ENCODE assay signal across 8 mouse cellular contexts in genomic region chr4:129136579-129137391, GRCm38 (mm10). TPM values are rescaled to one million over a fixed set of nuclear protein-coding genes. Genes with fewer than 3 reads are reported as not detected.
DNase-seq lines count a peak whose midpoint lies in the region; ATAC-seq and TF ChIP-seq lines count a peak whose summit lies in the region.

TSS of gene Fndc5 (plus strand) at chr4:129136999.

- TF ChIP-seq EP300 in CH12.LX (IDR thresholded peaks at IDR 0.05; ENCODE audit: low read length): no peak
- no peak for TF ChIP-seq EP300 in heart, postnatal 0 days (IDR thresholded peaks at IDR 0.05; ENCODE audit: low read depth)

- peaks cover 13 to 36% of the 10 kb centered on the region in 2 experiments for H3K4me1 ChIP-seq in CH12.LX (ENCODE audit: control insufficient read depth in 1 of 2, insufficient read depth in 2 of 2)
- peaks cover 6% of the 10 kb centered on the region for H3K4me1 ChIP-seq in embryonic facial prominence, embryonic 14.5 days (ENCODE audit: control insufficient read depth, insufficient read depth, low read length)
- peaks cover 15% of the 10 kb centered on the region for H3K4me1 ChIP-seq in heart, postnatal 0 days (ENCODE audit: control insufficient read depth, insufficient read depth)
- H3K4me1 ChIP-seq in neural tube, embryonic 15.5 days: peaks cover 54% of the 10 kb centered on the region

- TF ChIP-seq POLR2A in CH12.LX (IDR thresholded peaks at IDR 0.05; ENCODE audit: low read depth, low read length): no peak

- peak within 1 kb of the TSS; percentile 25; the same call in 1 of the 2 replicates for H3K9ac ChIP-seq in CH12.LX (ENCODE audit: insufficient read depth, low read depth)
- peak within 1 kb of the TSS; percentile 76 for H3K9ac ChIP-seq in embryonic facial prominence, embryonic 14.5 days (ENCODE audit: low read depth, low read length)
- H3K9ac ChIP-seq in heart, postnatal 0 days (replicated peaks; ENCODE audit: low read depth, low read length): peak within 1 kb of the TSS; percentile 88
- peak within 1 kb of the TSS; percentile 81 for H3K9ac ChIP-seq in neural tube, embryonic 15.5 days (replicated peaks)

- intact Hi-C loops in left cerebral cortex, postnatal 36 days (cut with DNase I): loop anchor here (5.0 to 10.0 kb wide), 2 partner anchors 51 to 318 kb away; partner anchors contain the start of genes S100pbp and Yars

- peaks cover 27% of the 10 kb centered on the region for H3K27me3 ChIP-seq in CH12.LX (replicated peaks)
- H3K27me3 ChIP-seq in embryonic facial prominence, embryonic 14.5 days (replicated peaks; ENCODE audit: control insufficient read depth, insufficient read depth, low read length): peaks cover 19% of the 10 kb centered on the region
- H3K27me3 ChIP-seq in heart, postnatal 0 days (ENCODE audit: control insufficient read depth, insufficient read depth, low read length): peaks cover 8% of the 10 kb centered on the region
- no peaks in the 10 kb centered on the region for H3K27me3 ChIP-seq in neural tube, embryonic 15.5 days (replicated peaks)

- H3K79me2 ChIP-seq in CH12.LX (replicated peaks; ENCODE audit: control insufficient read depth, extremely low read depth, insufficient read depth, poor library complexity, severe bottlenecking): no peaks in the 10 kb centered on the region

- H3K36me3 ChIP-seq in CH12.LX (replicated peaks in 1 of 2; ENCODE audit: control insufficient read depth in 1 of 2, insufficient read depth in 1 of 2, low read length in 1 of 2): peaks cover 0 to 8% of the 10 kb centered on the region in 2 experiments
- no peaks in the 10 kb centered on the region for H3K36me3 ChIP-seq in embryonic facial prominence, embryonic 14.5 days (ENCODE audit: control insufficient read depth, insufficient read depth, low read length)
- no peaks in the 10 kb centered on the region; the same call in 1 of the 2 replicates for H3K36me3 ChIP-seq in heart, postnatal 0 days (replicated peaks; ENCODE audit: control insufficient read depth, insufficient read depth, low read length)
- peaks cover 11% of the 10 kb centered on the region; the same call in 1 of the 2 replicates for H3K36me3 ChIP-seq in neural tube, embryonic 15.5 days

- peak; percentile 31 for DNase-seq in CD4-positive, CD25-positive, alpha-beta regulatory T cell, adult 2 months (ENCODE audit: low read depth, low spot score)
- DNase-seq in CH12.LX (ENCODE audit: extremely low read depth): no peak
- DNase-seq in embryonic facial prominence, embryonic 14.5 days (ENCODE audit: low spot score): no peak
- DNase-seq in heart, postnatal 0 days (ENCODE audit: low spot score): no peak
- no peak for DNase-seq in left cerebral cortex, postnatal 36 days (ENCODE audit: low spot score in 2 of 2)
- DNase-seq in B cell, adult 2 months: no peak

- no peak for ATAC-seq in CD4-positive, CD25-positive, alpha-beta regulatory T cell, adult 4 months
- no peak for ATAC-seq in embryonic facial prominence, embryonic 14.5 days (ENCODE audit: low read depth)
- ATAC-seq in heart, postnatal 0 days (ENCODE audit: insufficient read depth, low read depth): peak; percentile 13; the same call in 1 of the 2 replicates
- ATAC-seq in neural tube, embryonic 15.5 days (ENCODE audit: low FRiP score): peak; percentile 62

- in situ Hi-C loops in CH12.LX (cut with MboI; ENCODE audit: low pct_ligation_motif_present, low pct_unique_long_range_greater_than_20kb, low sequenced_read_pairs): loop anchor here (10.0 kb wide), 2 partner anchors 48 to 318 kb away; partner anchors contain the start of genes S100pbp and Yars

- H3K4me3 ChIP-seq in CH12.LX (replicated peaks in 1 of 3; ENCODE audit: low read depth in 2 of 3, low read length in 2 of 3, poor library complexity in 1 of 3): peak within 1 kb of the TSS in 1 of 3 experiments; percentile 17
- H3K4me3 ChIP-seq in embryonic facial prominence, embryonic 14.5 days (ENCODE audit: low read depth, low read length): peak within 1 kb of the TSS; percentile 57
- peak within 1 kb of the TSS; percentile 63 for H3K4me3 ChIP-seq in heart, postnatal 0 days (ENCODE audit: low read depth, low read length)
- peak within 1 kb of the TSS; percentile 60 for H3K4me3 ChIP-seq in neural tube, embryonic 15.5 days (replicated peaks)

- H3K4me2 ChIP-seq in CH12.LX (ENCODE audit: insufficient read depth, low read depth, poor library complexity, severe bottlenecking): peak within 1 kb of the TSS; percentile 31
- peak within 1 kb of the TSS; percentile 94 for H3K4me2 ChIP-seq in embryonic facial prominence, embryonic 14.5 days (ENCODE audit: low read depth, low read length)
- peak within 1 kb of the TSS; percentile 92 for H3K4me2 ChIP-seq in heart, postnatal 0 days (ENCODE audit: low read depth, low read length)
- peak within 1 kb of the TSS; percentile 72 for H3K4me2 ChIP-seq in neural tube, embryonic 15.5 days

- no peak for TF ChIP-seq CTCF in CH12.LX (conservative IDR thresholded peaks at IDR 0.05 in 1 of 2, IDR thresholded peaks at IDR 0.05 in 1 of 2; ENCODE audit: low read depth in 2 of 2, low read length in 2 of 2)
- no peak for TF ChIP-seq CTCF in heart, postnatal 0 days (IDR thresholded peaks at IDR 0.05; ENCODE audit: low read depth)

- no peaks in the 10 kb centered on the region for H3K9me3 ChIP-seq in CH12.LX (replicated peaks; ENCODE audit: low read length)
- H3K9me3 ChIP-seq in embryonic facial prominence, embryonic 14.5 days (ENCODE audit: control insufficient read depth, low read length): no peaks in the 10 kb centered on the region
- H3K9me3 ChIP-seq in heart, postnatal 0 days (replicated peaks; ENCODE audit: control insufficient read depth, low read length): no peaks in the 10 kb centered on the region
- no peaks in the 10 kb centered on the region for H3K9me3 ChIP-seq in neural tube, embryonic 15.5 days (replicated peaks)

- dilution Hi-C loops in CH12.LX (cut with MboI; ENCODE audit: extremely low pct_ligation_motif_present, extremely low pct_unique_long_range_greater_than_20kb, low sequenced_read_pairs): no loop called here

- 5% methylated on average over 4 of the region's 80 CpGs for WGBS in embryonic facial prominence, embryonic 14.5 days
- WGBS in heart, postnatal 0 days: 3% methylated on average over 35 of the region's 80 CpGs
- WGBS in neural tube, embryonic 15.5 days: 2% methylated on average over 33 of the region's 80 CpGs

- no peak within 1 kb of the TSS for H3K27ac ChIP-seq in CH12.LX (ENCODE audit: insufficient read depth, low read depth)
- H3K27ac ChIP-seq in embryonic facial prominence, embryonic 14.5 days (replicated peaks; ENCODE audit: low read depth, low read length): no peak within 1 kb of the TSS; the same call in none of the 2 replicates
- H3K27ac ChIP-seq in heart, postnatal 0 days (ENCODE audit: low read depth): peak within 1 kb of the TSS; percentile 72
- H3K27ac ChIP-seq in neural tube, embryonic 15.5 days (replicated peaks): peak within 1 kb of the TSS; percentile 46; the same call in 1 of the 2 replicates

- TF ChIP-seq RAD21 in CH12.LX (IDR thresholded peaks at IDR 0.05; ENCODE audit: low read depth, low read length): no peak

TF ChIP-seq in CH12.LX, 34 proteins besides CTCF, POLR2A, EP300 and RAD21:
- TF ChIP-seq NRF1 (IDR thresholded peaks at IDR 0.05; ENCODE audit: low read depth, low read length) (no peak), MXI1 (IDR thresholded peaks at IDR 0.05; ENCODE audit: low read depth, low read length) (no peak), RCOR1 (conservative IDR thresholded peaks at IDR 0.05; ENCODE audit: low read depth, low read length) (no peak), MEF2A (IDR thresholded peaks at IDR 0.05; ENCODE audit: borderline replicate concordance, low read depth, low read length) (no peak), IRF4 (IDR thresholded peaks at IDR 0.05; ENCODE audit: low read depth, low read length) (no peak), ZNF384 (IDR thresholded peaks at IDR 0.05; ENCODE audit: low read depth, low read length) (no peak), POLR2AphosphoS2 (IDR thresholded peaks at IDR 0.05; ENCODE audit: low read depth, low read length) (no peak), CHD1 (IDR thresholded peaks at IDR 0.05; ENCODE audit: low read depth, low read length) (no peak), TCF12 (IDR thresholded peaks at IDR 0.05; ENCODE audit: low read depth, low read length) (no peak), ETS1 (conservative IDR thresholded peaks at IDR 0.05; ENCODE audit: low read depth, low read length) (no peak), MYC (IDR thresholded peaks at IDR 0.05; ENCODE audit: low read depth, low read length) (no peak), ELF1 (IDR thresholded peaks at IDR 0.05; ENCODE audit: low read depth, low read length) (no peak), USF2 (conservative IDR thresholded peaks at IDR 0.05; ENCODE audit: low read depth, low read length) (no peak), ZKSCAN1 (IDR thresholded peaks at IDR 0.05; ENCODE audit: borderline replicate concordance, low read depth, low read length) (no peak), CHD2 (IDR thresholded peaks at IDR 0.05; ENCODE audit: low read length) (no peak), USF1 (IDR thresholded peaks at IDR 0.05; ENCODE audit: low read depth, low read length) (no peak), TBP (conservative IDR thresholded peaks at IDR 0.05; ENCODE audit: low read depth, low read length) (no peak), JUN (IDR thresholded peaks at IDR 0.05; ENCODE audit: insufficient read depth, low read depth, low read length) (no peak), MAFK (IDR thresholded peaks at IDR 0.05; ENCODE audit: insufficient replicate concordance, low read length) (no peak), KAT2A (IDR thresholded peaks at IDR 0.05; ENCODE audit: insufficient replicate concordance, low read length) (no peak)

RNA-seq across cellular contexts. Expression of gene Fndc5, which starts in this region (rescaled TPM):
- under 1 TPM; 0.27 to 0.28 TPM for polyA plus RNA-seq in CD4-positive, CD25-positive, alpha-beta regulatory T cell, adult 4 months (2017; shearing (Covaris generic))
- total RNA-seq in CH12.LX (2012; rRNA removed) (0.17 and 0.21 TPM in 2 replicates), CH12.LX (2014; rRNA removed) (0.08 TPM in 1 of 2 replicates, not detected in the other)
- polyA plus RNA-seq in CH12.LX (2012; ENCODE audit: insufficient read length, low read depth): 0.26 and 0.33 TPM in 2 replicates
- 28.4 and 29.1 TPM in 2 replicates for polyA plus RNA-seq in embryonic facial prominence, embryonic 14.5 days (2014; fragmentation: Nextera tagmentation; extraction: Ambion mirVana)
- 41.7 and 71.1 TPM in 2 replicates for total RNA-seq in heart, postnatal 0 days (2014; rRNA removed; ENCODE audit: low replicate concordance)
- polyA plus RNA-seq in heart, postnatal 0 days (2015; fragmentation: Nextera tagmentation; extraction: Ambion mirVana): 50.7 and 51.3 TPM in 2 replicates
- total RNA-seq in left cerebral cortex, postnatal 36 days (2021): 10 to 100 TPM; 56.9 to 73.3 TPM
- 27.0 and 34.9 TPM in 2 replicates for polyA plus RNA-seq in neural tube, embryonic 15.5 days (2015; fragmentation: Nextera tagmentation; extraction: Ambion mirVana)

Comparison
In these comparisons a context has a peak if more than half of its experiments do, and no peak if none do; other contexts are left out.
1. RNA of gene Fndc5 (total RNA-seq): 56.9 to 73.3 TPM in left cerebral cortex, postnatal 36 days and 41.7 to 71.1 TPM in heart, postnatal 0 days; 0.08 to 0.21 TPM in CH12.LX; every median in the first group is over 10 times any median in the second.
2. RNA of gene Fndc5 (polyA plus RNA-seq): 50.7 to 51.3 TPM in heart, postnatal 0 days, 27.0 to 34.9 TPM in neural tube, embryonic 15.5 days and 28.4 to 29.1 TPM in embryonic facial prominence, embryonic 14.5 days; 0.26 to 0.33 TPM in CH12.LX and 0.27 to 0.28 TPM in CD4-positive, CD25-positive, alpha-beta regulatory T cell, adult 4 months; every median in the first group is over 10 times any median in the second.
3. ATAC-seq: peak in heart, postnatal 0 days (single experiment) and neural tube, embryonic 15.5 days (single experiment); none in CD4-positive, CD25-positive, alpha-beta regulatory T cell, adult 4 months (single experiment) and embryonic facial prominence, embryonic 14.5 days (single experiment).
4. H3K27ac ChIP-seq: peak in heart, postnatal 0 days (single experiment) and neural tube, embryonic 15.5 days (single experiment); none in CH12.LX (single experiment) and embryonic facial prominence, embryonic 14.5 days (single experiment).
5. H3K4me2 ChIP-seq: peak in every context shown above with its lines; median percentile 94 in embryonic facial prominence, embryonic 14.5 days; 92 in heart, postnatal 0 days; 72 in neural tube, embryonic 15.5 days; 31 in CH12.LX.
6. H3K9ac ChIP-seq: peak in every context shown above with its lines; median percentile 88 in heart, postnatal 0 days; 81 in neural tube, embryonic 15.5 days; 76 in embryonic facial prominence, embryonic 14.5 days; 25 in CH12.LX.